Mouse (Mus musculus) heart, adult 2 months (tissue): ENCODE data around the gene Tspan13. TPM values are rescaled to one million over a fixed set of nuclear protein-coding genes. Genes with fewer than 3 reads are reported as not detected.
A peak's percentile ranks its signal among the peaks of the same experiment; 100 is the strongest.

Experiments used
- DNase-seq, 2 experiments: peaks; one replicate each; pipeline ENCODE4 v3.0.0; 2021
- H3K27ac ChIP-seq: fragments of 200-600 bp; 2 replicates; pipeline ENCODE4 v1.8.1; 2022
- H3K27me3 ChIP-seq: fragments of 200-500 bp; 2 replicates; pipeline ENCODE4 v1.6.1; 2012; ENCODE audit warnings: mild to moderate bottlenecking, low read length, inconsistent platforms, mixed read lengths; ENCODE audit not compliant: control insufficient read depth, insufficient read depth
- H3K36me3 ChIP-seq: fragments of 200-500 bp; 2 replicates; pipeline ENCODE4 v1.6.1; 2012; ENCODE audit warnings: low read length, inconsistent platforms; ENCODE audit not compliant: control insufficient read depth, insufficient read depth
- H3K4me1 ChIP-seq: fragments of 200-500 bp; 2 replicates; pipeline ENCODE4 v1.6.1; 2011; ENCODE audit warnings: low read length; ENCODE audit not compliant: control insufficient read depth, insufficient read depth
- H3K4me3 ChIP-seq: fragments of 200-600 bp; 2 replicates; pipeline ENCODE4 v1.8.1; 2022
- H3K79me2 ChIP-seq: fragments of 200-500 bp; replicated peaks from 2 replicates; pipeline ENCODE4 v1.6.1; 2012; ENCODE audit warnings: mild to moderate bottlenecking, inconsistent platforms, low read length, moderate library complexity, mixed read lengths; ENCODE audit not compliant: control insufficient read depth, insufficient read depth
- H3K9ac ChIP-seq: fragments of 200-500 bp; 2 replicates; pipeline ENCODE4 v1.6.1; 2012; ENCODE audit warnings: low read depth, mild to moderate bottlenecking, control low read depth, inconsistent platforms, low read length, mixed read lengths
- CTCF ChIP-seq: fragments of 200-600 bp; IDR thresholded peaks from 2 replicates; pipeline ENCODE4 v1.8.1; 2022; ENCODE audit warnings: antibody characterized with exemption, mild to moderate bottlenecking, moderate library complexity
- EP300 ChIP-seq: fragments of 200-500 bp; IDR thresholded peaks from 2 replicates; pipeline ENCODE4 v1.6.1; 2011; ENCODE audit warnings: low read depth, low read length, control low read depth; ENCODE audit not compliant: insufficient read depth
- POLR2A ChIP-seq: fragments of 200-500 bp; IDR thresholded peaks from 2 replicates; pipeline ENCODE4 v1.6.1; 2011; ENCODE audit warnings: mild to moderate bottlenecking, low read depth, low read length, control low read depth; ENCODE audit not compliant: insufficient read depth
- WGBS: fragments of 180-500 bp; shearing (Covaris S2); methylation state at CpG from one replicate; pipeline ENCODE4 v1.1.7; 2018; 5-methylcytosine and 5-hydroxymethylcytosine counted together
- intact Hi-C: fragments of 180-260 bp; cut with DNase I; formaldehyde crosslinking; loops from one replicate; pipeline ENCODE4 v1.15.1; 2025
- long read RNA-seq: library from polyadenylated mRNA; stranded (forward); transcript quantifications from one replicate; pipeline ENCODE4 v2.0.0, GENCODE M21; 2021
- polyA plus RNA-seq: library from polyadenylated mRNA; depleted of rRNA; stranded (reverse); fragments of >200 nt; gene quantifications from 2 replicates; pipeline ENCODE4 v1.2.3, GENCODE M21; 2012; rRNA removed
- total RNA-seq, 2 experiments: library from RNA; stranded (reverse); gene quantifications; 2 replicates each; pipeline ENCODE4 v1.2.3; 2021

The Tspan13 gene
- 10 to 100 TPM; 41.2 to 47.2 TPM for total RNA-seq
- polyA plus RNA-seq, result 61.1 and 73.0 TPM in 2 replicates
- long read RNA-seq, transcript Tspan13-201 (6 exons, 1,932 nt), result major isoform, 63 of 69 reads
- long read RNA-seq, partial matches to known transcripts, result 1 of 69 reads
- long read RNA-seq, other reads (novel, unspliced or antisense), result 5 of 69 reads

- TF ChIP-seq CTCF (peak; percentile 42), POLR2A (peak; percentile 78), EP300 (0 out of 2 replicates have a peak, but pooled peaks have one; percentile 7)
- peak; percentile 88 to 93 for DNase-seq
- peak within 1 kb of the TSS; percentile 97 for H3K4me3 ChIP-seq
- intact Hi-C loops, result loop anchor here (5.0 to 10.0 kb wide), 4 partner anchors 45 to 508 kb away; partner anchors contain the start of genes Ahr, Ankmy2, Bzw2 and D630036H23Rik
- no peaks in the 10 kb centered on the region for H3K27me3 ChIP-seq
- peak within 1 kb of the TSS; percentile 86 for H3K9ac ChIP-seq
- WGBS, result under 1% methylated on average over 34 of the region's 35 CpGs
- H3K36me3 ChIP-seq, result peaks cover 2% of the 10 kb centered on the region; the same call in 1 of the 2 replicates
- H3K4me1 ChIP-seq, result no peaks in the 10 kb centered on the region
- peak within 1 kb of the TSS; percentile 93 for H3K27ac ChIP-seq
- H3K79me2 ChIP-seq, result no peaks in the 10 kb centered on the region
These were observed at the start of gene Tspan13 for GRCm38 (mm10) chr12:36042348-36042778. TSS of gene Tspan13 (minus strand) at chr12:36042500.

- Histone ChIP-seq H3K9ac (no peak overlapping the region), H3K27ac (no peak overlapping the region), H3K36me3 (no peaks in the 10 kb centered on the region), H3K27me3 (no peaks in the 10 kb centered on the region), H3K4me1 (no peaks in the 10 kb centered on the region), H3K79me2 (no peaks in the 10 kb centered on the region), H3K4me3 (no peak overlapping the region)
- intact Hi-C loops, result no loop called here
- WGBS, result 89% methylated on average over 10 of the region's 10 CpGs
- TF ChIP-seq POLR2A, result no peak
- TF ChIP-seq CTCF, result no peak
- no peak for TF ChIP-seq EP300
- no peak for DNase-seq
These were observed 49.7 kb upstream of the Tspan13 start for GRCm38 (mm10) chr12:36091964-36092363.

DNA sequence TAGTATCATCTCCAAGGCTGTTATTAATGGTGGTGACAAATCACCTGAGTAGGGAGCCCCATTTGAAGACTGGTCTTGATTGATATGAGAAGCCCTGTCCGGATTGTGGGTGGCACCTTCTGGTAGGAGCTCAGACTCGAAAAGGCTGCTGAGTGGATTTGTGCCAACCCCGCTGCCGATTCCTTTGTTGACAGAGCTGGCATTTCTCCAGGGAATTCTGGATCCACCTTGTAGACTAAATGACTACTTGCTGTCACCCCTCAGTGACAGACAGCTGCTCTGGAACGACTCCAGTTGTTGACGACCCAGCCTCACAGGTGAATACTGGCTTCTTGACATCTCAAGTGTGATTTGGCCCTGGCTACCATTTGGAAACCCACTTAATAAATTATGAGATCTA lies 46.9 kb upstream of the Tspan13 start:
- H3K4me3 ChIP-seq, result no peak overlapping the region
- H3K27me3 ChIP-seq, result no peaks in the 10 kb centered on the region
- H3K9ac ChIP-seq, result no peak overlapping the region
- intact Hi-C loops, result no loop called here
- TF ChIP-seq POLR2A (no peak), EP300 (no peak), CTCF (no peak)
- 28% methylated on average over 6 of the region's 6 CpGs for WGBS
- DNase-seq, result no peak
- H3K79me2 ChIP-seq, result no peaks in the 10 kb centered on the region
- H3K27ac ChIP-seq, result no peak overlapping the region
- H3K4me1 ChIP-seq, result no peaks in the 10 kb centered on the region
- H3K36me3 ChIP-seq, result no peaks in the 10 kb centered on the region

- Histone ChIP-seq H3K79me2 (no peaks in the 10 kb centered on the region), H3K4me1 (no peaks in the 10 kb centered on the region), H3K27ac (no peak overlapping the region), H3K9ac (no peak overlapping the region), H3K27me3 (no peaks in the 10 kb centered on the region), H3K36me3 (no peaks in the 10 kb centered on the region), H3K4me3 (no peak overlapping the region)
- WGBS, result 68% methylated on average over 1 of the region's 1 CpGs
- DNase-seq, result no peak
- intact Hi-C loops, result no loop called here
- TF ChIP-seq CTCF (no peak), POLR2A (no peak), EP300 (no peak)
These were observed 46.5 kb upstream of the Tspan13 start for GRCm38 (mm10) chr12:36088804-36089203.

DNA sequence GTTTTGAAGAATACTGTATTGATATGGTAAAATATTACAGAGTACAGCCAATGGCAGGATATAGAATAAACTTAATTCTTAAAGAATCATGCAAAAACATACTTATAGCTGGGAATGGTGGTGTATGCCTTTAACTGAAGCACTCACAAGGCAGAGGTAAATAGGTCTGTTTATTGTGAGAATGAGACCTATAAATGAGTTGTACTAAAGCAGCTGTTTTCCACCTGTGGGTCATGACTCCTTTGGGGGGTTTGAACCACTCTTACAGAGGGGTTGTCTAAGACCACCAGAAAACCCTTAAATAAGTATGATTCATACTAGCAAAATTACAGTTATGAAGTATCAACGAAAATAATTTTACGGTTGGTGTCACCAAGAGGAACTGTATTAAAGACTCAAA lies 43.1 kb upstream of the Tspan13 start:
- no peaks in the 10 kb centered on the region for H3K27me3 ChIP-seq
- DNase-seq, result no peak
- no peaks in the 10 kb centered on the region for H3K4me1 ChIP-seq
- intact Hi-C loops, result no loop called here
- H3K27ac ChIP-seq, result no peak overlapping the region
- H3K4me3 ChIP-seq, result no peak overlapping the region
- no peaks in the 10 kb centered on the region for H3K36me3 ChIP-seq
- H3K9ac ChIP-seq, result no peak overlapping the region
- WGBS, result 85% methylated on average over 2 of the region's 2 CpGs
- H3K79me2 ChIP-seq, result no peaks in the 10 kb centered on the region
- TF ChIP-seq POLR2A (no peak), EP300 (no peak), CTCF (no peak)

- no peak for TF ChIP-seq EP300
- no peak for TF ChIP-seq CTCF
- no peak for TF ChIP-seq POLR2A
- Histone ChIP-seq H3K4me1 (no peaks in the 10 kb centered on the region), H3K36me3 (no peaks in the 10 kb centered on the region), H3K27ac (no peak overlapping the region), H3K4me3 (no peak overlapping the region), H3K27me3 (no peaks in the 10 kb centered on the region), H3K9ac (no peak overlapping the region), H3K79me2 (no peaks in the 10 kb centered on the region)
- no peak for DNase-seq
- 81% methylated on average over 4 of the region's 4 CpGs for WGBS
- intact Hi-C loops, result no loop called here
These were observed 36.0 kb upstream of the Tspan13 start for GRCm38 (mm10) chr12:36078101-36078899.
